In the genomic region with DNA sequence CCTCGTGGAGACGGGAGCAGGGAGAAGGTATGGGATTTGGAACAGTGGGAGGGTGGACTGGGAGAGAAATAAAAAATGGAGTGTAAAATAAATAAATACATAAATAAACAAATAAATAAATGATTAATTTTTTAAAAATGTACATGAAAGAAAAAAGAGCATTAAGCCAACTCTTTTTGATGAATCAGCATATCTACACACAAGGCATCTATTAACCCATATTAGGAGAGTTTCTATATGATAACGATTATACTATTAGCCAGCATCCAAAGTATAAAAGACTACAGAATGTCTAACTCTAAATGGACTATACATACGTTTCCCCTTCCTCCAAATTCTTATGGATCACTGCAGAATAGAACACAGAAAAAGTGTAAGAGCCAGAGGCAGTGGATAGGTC, we compare ENCODE assay signal across 49 mouse cellular contexts. TPM values are rescaled to one million over a fixed set of nuclear protein-coding genes. Genes with fewer than 3 reads are reported as not detected.
"Had no signal": no experiment of that assay in that cellular context is flagged by ENCODE, and none has a peak within 500 bp of the region (broad histone marks: within the 10 kb centered on the region; RNA-seq: fewer than 3 reads in every experiment).

No protein-coding gene starts in this region.

- H3K4me3 ChIP-seq: heart, embryonic 10.5 days; heart, embryonic 12.5 days; heart, embryonic 13.5 days; heart, embryonic 15.5 days; hindbrain, embryonic 10.5 days; hindbrain, embryonic 12.5 days; hindbrain, embryonic 13.5 days; hindbrain, embryonic 15.5 days; intestine, embryonic 15.5 days; kidney, embryonic 15.5 days; layer of hippocampus, adult 2 months had no signal

- DNase-seq: heart, postnatal 10 days; heart, postnatal 14 days; heart, postnatal 36 days; heart, postnatal 4 days; kidney, adult 11 months; kidney, adult 18-20 months; kidney, adult 2 months; kidney, adult 8-10 months; kidney, adult 9 months; kidney, postnatal 10 days; kidney, postnatal 14 days; kidney, postnatal 25 days; kidney, postnatal 36 days; kidney, postnatal 4 days; layer of hippocampus, adult 9-11 months; layer of hippocampus, postnatal 36 days had no signal

- H3K27me3 ChIP-seq: heart, embryonic 12.5 days; heart, embryonic 13.5 days; heart, embryonic 15.5 days; hindbrain, embryonic 12.5 days; hindbrain, embryonic 13.5 days; hindbrain, embryonic 15.5 days; intestine, embryonic 15.5 days; kidney, embryonic 15.5 days had no signal

- H3K4me2 ChIP-seq: heart, embryonic 11.5 days; heart, embryonic 12.5 days; heart, embryonic 13.5 days; heart, embryonic 15.5 days; hindbrain, embryonic 12.5 days; hindbrain, embryonic 13.5 days; hindbrain, embryonic 14.5 days; hindbrain, embryonic 15.5 days; intestine, embryonic 15.5 days; kidney, embryonic 15.5 days had no signal

- H3K9ac ChIP-seq: heart, embryonic 12.5 days; heart, embryonic 13.5 days; heart, embryonic 15.5 days; hindbrain, embryonic 12.5 days; hindbrain, embryonic 13.5 days; hindbrain, embryonic 14.5 days; hindbrain, embryonic 15.5 days; intestine, embryonic 15.5 days; kidney, embryonic 15.5 days had no signal

- H3K27ac ChIP-seq: heart, embryonic 10.5 days; heart, embryonic 13.5 days; heart, embryonic 15.5 days; hindbrain, embryonic 10.5 days; hindbrain, embryonic 12.5 days; hindbrain, embryonic 13.5 days; hindbrain, embryonic 14.5 days; hindbrain, embryonic 15.5 days; hindbrain, postnatal 0 days; intestine, embryonic 15.5 days; kidney, embryonic 15.5 days; kidney, postnatal 0 days; layer of hippocampus, adult 2 months had no signal

- H3K36me3 ChIP-seq: heart, embryonic 10.5 days; heart, embryonic 12.5 days; heart, embryonic 13.5 days; heart, embryonic 15.5 days; hindbrain, embryonic 10.5 days; hindbrain, embryonic 12.5 days; hindbrain, embryonic 13.5 days; hindbrain, embryonic 15.5 days; intestine, embryonic 15.5 days; kidney, embryonic 15.5 days had no signal

- H3K4me1 ChIP-seq: heart, embryonic 10.5 days; heart, embryonic 12.5 days; heart, embryonic 13.5 days; heart, embryonic 15.5 days; hindbrain, embryonic 10.5 days; hindbrain, embryonic 12.5 days; hindbrain, embryonic 13.5 days; hindbrain, embryonic 15.5 days; intestine, embryonic 15.5 days; kidney, embryonic 15.5 days had no signal

- H3K9me3 ChIP-seq: heart, embryonic 10.5 days; heart, embryonic 12.5 days; heart, embryonic 13.5 days; heart, embryonic 15.5 days; hindbrain, embryonic 10.5 days; hindbrain, embryonic 12.5 days; hindbrain, embryonic 13.5 days; hindbrain, embryonic 15.5 days; intestine, embryonic 15.5 days; kidney, embryonic 15.5 days had no signal

RNA-seq across cellular contexts. Expression of gene Ostn, which starts 38.5 kb away (rescaled TPM):
- total RNA-seq: heart, postnatal 10 days; heart, postnatal 14 days; heart, postnatal 25 days; heart, postnatal 36 days; heart, postnatal 4 days; hematopoietic stem cell, adult 5-6 weeks; hindbrain, postnatal 0 days; layer of hippocampus, adult 18-20 months; layer of hippocampus, adult 2 months; layer of hippocampus, adult 8-10 months; layer of hippocampus, postnatal 14 days; layer of hippocampus, postnatal 25 days; layer of hippocampus, postnatal 36 days; left cerebral cortex, adult 18-20 months had no signal
- polyA plus RNA-seq: heart, embryonic 10.5 days; heart, embryonic 11.5 days; heart, embryonic 12.5 days; heart, embryonic 13.5 days; heart, embryonic 14.5 days; heart, embryonic 15.5 days; heart, embryonic 16.5 days; heart, postnatal 0 days; hindbrain, embryonic 10.5 days; hindbrain, embryonic 11.5 days; hindbrain, embryonic 12.5 days; hindbrain, embryonic 13.5 days; hindbrain, embryonic 14.5 days; hindbrain, embryonic 15.5 days; hindbrain, embryonic 16.5 days; hindbrain, postnatal 0 days; inflammation-experienced regulatory T-cells, adult 6 months; intestine, embryonic 14.5 days; intestine, embryonic 16.5 days; intestine, postnatal 0 days; kidney, adult 2 months; kidney, embryonic 14.5 days; kidney, postnatal 0 days; large intestine, adult 2 months had no signal
